Mouse (Mus musculus) layer of hippocampus, postnatal 14 days (tissue): ENCODE data around the gene Klhl3. TPM values are rescaled to one million over a fixed set of nuclear protein-coding genes. Genes with fewer than 3 reads are reported as not detected.
"Not testable (repeated sequence)": the region's sequence is repeated elsewhere in the genome, so short reads cannot be mapped to it uniquely, and the experiment has no call there.

Experiments used
- DNase-seq, 2 experiments: peaks; one replicate each; pipeline ENCODE4 v3.0.0; 2021 to 2022; ENCODE audit warnings: low spot score in 2 of 2, mixed read lengths in 1 of 2
- long read RNA-seq, 2 experiments: library from polyadenylated mRNA; stranded (forward); transcript quantifications; one replicate each; pipeline ENCODE4 v2.0.0; 2021
- total RNA-seq, 2 experiments: library from RNA; stranded (reverse); gene quantifications; 2 replicates each; pipeline ENCODE4 v1.2.3; 2021

The Klhl3 gene
- total RNA-seq, result 10 to 100 TPM; 35.6 to 36.5 TPM
- long read RNA-seq, experiment 1, partial matches to known transcripts, result 0 of 7 reads
- long read RNA-seq, experiment 1, other reads (novel, unspliced or antisense), result 7 of 7 reads
- long read RNA-seq, experiment 2, partial matches to known transcripts, result 1 of 6 reads
- long read RNA-seq, experiment 2, other reads (novel, unspliced or antisense), result 5 of 6 reads

GRCm38 (mm10) chr13:58113061-58113900 lies at the start of gene Klhl3:
Gene Klhl3 (minus strand): TSS chr13:58113592.
- DNase-seq, result peak; percentile 79 to 84

DNA sequence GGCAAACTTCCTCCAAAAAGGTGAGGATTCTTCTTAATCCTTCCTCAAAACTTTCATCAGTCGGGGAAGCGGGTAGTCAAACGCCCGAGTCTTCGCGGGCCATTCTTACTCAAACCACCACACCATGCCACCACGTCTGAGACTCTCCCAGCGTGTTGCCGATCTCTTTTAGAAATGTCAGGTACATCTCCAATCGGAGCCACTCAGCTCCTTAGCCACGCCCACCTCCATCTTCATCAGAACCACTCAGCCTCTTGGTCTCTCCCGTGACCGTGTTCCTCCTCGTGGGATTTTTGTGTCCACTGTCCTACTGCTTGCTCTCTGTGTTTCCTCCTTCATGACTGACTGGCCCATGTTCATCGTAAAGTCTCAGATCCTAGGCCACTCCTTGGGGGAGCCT lies 47.4 kb upstream of the Klhl3 start:
- no peak for DNase-seq

GRCm38 (mm10) chr13:58158099-58158912 lies 44.9 kb upstream of the Klhl3 start:
- DNase-seq, result peak; percentile 89 to 93

DNA sequence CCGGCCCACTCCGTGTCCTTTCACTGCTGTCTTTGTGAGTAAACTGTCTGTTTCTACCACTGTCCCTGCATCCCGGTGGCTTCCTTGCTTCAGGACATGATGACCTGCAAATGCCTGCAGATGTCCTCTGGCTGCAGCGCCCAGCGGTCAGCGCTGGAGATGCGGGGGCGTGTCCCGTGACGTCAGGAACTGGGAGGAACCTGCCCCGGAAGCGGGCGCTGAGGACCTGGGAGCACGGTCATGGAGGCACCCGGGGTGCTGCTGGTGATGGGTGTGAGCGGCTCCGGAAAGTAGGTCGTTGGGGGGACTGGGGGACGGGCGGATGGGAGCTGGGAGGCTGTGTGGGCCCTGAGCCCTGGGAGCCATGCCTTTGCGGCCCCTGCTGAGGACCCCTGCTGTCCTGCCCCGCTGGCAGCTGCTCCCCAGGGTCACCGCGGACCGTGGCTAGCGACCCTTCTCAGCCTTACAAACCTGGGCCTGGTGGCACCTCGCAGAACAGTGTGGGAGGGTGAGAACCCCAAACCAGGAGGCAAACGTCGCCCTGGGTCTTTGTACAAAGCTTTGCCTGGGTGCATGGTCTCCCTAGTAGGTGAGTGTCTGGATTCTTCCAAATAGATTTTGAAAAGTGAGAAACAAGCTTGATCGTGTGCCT lies 44.2 kb upstream of the Klhl3 start, which contains the start of gene Idnk:
Idnk (plus strand) TSS at position 203 of the 652 bp plus-strand sequence.
- DNase-seq, result peak; percentile 72 to 79

DNA sequence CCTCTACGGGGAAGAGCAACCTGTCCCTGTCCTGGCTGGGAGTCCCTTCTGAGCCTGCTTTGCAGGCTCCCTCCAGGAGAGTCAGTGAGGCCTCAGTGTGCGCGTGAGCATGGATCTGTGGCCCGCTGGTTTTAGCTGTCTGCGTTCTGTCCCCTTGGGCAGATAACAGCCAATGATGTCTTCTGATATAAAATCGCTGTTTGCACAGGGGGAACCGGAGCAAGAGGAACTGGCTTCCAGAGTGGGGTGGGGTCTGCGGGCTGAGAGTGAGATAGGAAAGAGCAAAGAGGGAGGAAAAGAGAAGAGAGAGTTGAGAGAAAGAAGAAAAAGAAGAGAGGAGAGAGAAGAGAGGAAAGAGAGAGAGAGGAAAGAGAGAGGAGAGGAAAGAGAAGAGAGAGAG lies 43.6 kb upstream of the Klhl3 start:
- DNase-seq, result peak in 1 of 2 experiments; percentile 12

DNA sequence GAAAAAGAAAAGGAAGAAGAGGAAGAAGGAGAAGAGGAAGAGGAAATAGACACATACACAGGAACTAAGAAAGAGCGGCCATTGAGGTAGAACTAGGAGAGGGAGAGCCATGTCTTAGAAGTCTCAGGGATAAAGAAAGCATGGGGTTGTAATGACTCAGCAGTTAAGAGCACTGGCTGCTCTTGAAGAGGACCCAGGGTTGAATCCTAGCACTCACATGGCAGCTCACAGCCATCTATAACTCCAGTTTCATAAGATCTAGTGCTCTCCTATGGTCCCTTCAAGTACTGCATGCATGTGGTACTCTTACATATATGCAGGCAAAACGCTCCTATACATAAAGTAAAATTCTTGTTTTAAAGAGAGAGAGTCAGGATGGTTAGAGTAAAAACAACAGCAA lies 42.6 kb upstream of the Klhl3 start:
- DNase-seq, result no peak

GRCm38 (mm10) chr13:58150442-58150841 lies 37.0 kb upstream of the Klhl3 start:
- no peak for DNase-seq

GRCm38 (mm10) chr13:58149629-58150028 lies 36.2 kb upstream of the Klhl3 start:
- no peak for DNase-seq

GRCm38 (mm10) chr13:58149033-58149558 lies 35.7 kb upstream of the Klhl3 start:
- peak in 1 of 2 experiments; percentile 29 for DNase-seq

- peak in 1 of 2 experiments; percentile 33 for DNase-seq
Observed at GRCm38 (mm10) chr13:58148256-58148831, 35.0 kb upstream of the Klhl3 start.

- DNase-seq, result no peak
Observed at GRCm38 (mm10) chr13:58147760-58148159, 34.4 kb upstream of the Klhl3 start.

GRCm38 (mm10) chr13:58146603-58147002 lies 33.2 kb upstream of the Klhl3 start:
- DNase-seq, result not testable (repeated sequence)

DNA sequence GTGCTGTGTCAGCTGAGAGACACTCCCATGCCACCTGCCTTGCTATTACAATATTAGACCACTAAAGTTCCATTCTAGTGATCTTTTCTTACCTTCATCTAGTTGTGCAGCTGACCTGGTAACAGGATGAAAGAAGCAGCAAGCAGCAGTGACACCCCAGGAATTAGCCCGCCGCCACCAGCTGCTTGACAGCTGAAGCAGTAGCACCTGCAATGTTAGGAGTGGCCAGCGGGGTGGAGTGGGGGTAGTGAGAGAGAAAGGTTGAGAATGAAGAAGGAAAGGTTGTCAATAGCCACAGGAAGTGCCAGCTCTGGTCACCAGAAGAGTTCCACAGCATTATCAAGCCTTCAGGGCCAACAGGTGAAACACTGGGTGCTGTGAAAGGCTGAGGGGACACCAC lies 18.3 kb upstream of the Klhl3 start:
- no peak for DNase-seq

DNA sequence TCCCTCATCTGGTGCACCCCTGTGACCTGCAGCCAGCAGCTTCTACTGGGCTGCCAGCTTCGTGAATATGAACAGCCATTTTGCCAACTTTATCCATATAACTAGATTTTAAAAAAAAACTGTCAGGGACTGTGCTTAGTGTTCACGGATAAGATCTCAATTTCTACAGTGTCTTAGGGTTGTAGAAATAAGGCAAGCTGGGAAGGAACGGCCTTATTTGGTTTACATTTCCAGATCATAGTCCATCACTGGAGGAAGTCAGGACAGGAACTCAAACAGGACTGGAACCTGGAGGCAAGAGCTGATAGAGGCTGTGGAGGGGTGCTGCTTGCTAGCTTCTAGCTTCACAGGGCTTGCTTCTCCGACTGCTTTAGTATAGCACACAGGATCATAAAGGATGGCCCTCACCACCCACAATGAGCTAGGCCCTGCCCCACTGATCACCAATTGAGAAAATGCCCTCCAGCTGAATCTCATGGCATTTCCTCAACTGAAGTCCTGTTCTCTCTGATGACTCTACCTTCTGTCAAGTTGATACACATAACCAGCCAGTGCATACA lies 16.4 kb upstream of the Klhl3 start:
- DNase-seq, result no peak

DNA sequence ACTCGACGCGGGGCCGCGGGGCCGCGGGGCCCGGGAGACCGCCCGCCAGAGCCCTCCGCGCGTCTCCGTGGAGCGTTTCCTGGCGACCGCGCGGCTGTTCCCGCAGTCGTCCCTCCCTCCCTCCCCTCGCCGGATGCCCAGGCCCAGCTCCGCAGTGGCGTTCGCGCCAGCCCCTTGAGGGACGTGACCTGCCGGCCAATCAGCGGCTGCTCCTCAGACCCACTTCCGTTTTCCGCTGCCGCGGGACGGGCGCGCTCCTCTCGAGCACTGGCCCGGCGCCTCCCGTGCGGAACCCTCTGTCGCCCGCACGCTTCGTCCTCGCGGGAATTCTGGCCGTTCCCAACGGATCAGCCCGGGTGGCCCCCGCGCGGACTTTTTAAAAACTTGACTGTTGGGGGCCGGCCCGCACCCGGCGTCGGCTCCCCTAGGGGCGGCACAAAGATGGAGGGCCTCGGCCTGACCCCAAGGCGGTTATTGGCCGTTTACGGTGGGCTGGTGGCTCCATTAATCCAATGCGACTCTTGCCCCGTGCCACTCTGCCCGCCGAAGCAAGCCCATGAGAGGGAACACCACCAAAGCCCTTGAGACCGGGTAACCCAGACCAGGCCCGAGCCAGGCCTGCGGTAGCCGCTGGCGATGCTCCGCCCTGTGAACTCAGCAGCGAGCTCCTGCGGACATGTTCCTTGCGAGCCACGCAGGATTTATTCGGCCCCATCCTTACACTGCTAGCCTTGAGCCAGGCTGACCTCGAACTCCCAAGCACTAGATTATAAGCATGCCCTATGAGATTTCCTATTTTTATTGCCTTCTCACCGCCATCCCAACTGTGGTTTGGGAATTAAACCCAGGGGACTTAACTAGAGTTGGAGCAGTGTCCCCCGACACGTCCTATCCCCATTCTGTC lies 15.6 kb upstream of the Klhl3 start:
- peak; percentile 96 to 97 for DNase-seq

DNA sequence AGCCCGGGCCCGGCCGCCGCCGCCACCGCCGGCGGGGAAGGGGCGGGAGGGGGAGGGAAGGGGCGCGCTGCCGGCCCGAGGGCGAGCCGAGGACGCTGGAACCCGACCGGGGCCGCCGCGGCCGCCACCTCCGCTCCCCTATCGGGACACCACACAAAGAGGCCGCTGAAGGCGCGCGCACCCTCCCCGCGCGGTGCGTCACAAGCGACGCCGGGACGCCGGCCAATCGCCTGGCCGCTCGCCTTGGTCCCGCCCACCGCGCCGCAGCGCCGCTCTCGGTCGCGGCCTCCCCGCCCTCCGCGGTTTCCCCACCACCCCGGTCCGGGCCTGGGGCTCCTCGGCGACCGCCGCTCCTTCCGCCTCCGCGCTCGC lies 15.0 kb upstream of the Klhl3 start, which contains the start of gene Hnrnpa0:
Hnrnpa0 (minus strand) TSS at position 161 of the 372 bp plus-strand sequence.
- peak; percentile 95 to 97 for DNase-seq

DNA sequence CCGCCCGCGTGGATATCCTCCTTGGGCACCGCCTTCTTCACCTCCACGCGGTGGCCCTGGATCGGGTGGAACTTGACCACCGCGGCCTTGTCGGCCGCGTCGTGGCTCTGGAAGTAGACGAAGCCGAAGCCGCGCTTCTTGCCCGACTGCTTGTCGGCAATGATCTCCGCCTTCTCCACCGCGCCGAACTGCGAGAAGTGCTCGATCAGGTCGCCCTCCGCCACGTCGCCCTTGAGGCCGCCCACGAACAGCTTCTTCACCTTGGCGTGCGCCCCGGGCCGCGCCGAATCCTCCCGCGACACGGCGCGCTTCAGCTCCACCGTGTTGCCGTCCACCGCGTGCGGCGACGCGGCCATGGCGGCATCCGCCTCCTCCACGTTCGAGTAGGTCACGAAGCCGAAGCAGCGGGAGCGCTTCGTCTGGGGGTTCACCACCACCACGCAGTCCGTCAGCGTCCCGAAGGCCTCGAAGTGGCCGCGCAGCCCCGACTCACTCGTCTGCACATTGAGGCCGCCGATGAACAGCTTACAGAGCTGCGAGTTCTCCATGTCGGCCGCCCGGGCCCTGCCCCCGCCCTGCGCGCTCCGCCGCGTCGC lies 14.5 kb upstream of the Klhl3 start:
- DNase-seq, result peak in 1 of 2 experiments; percentile 86
